Comparison of ENCODE assay signal across 8 mouse cellular contexts in the genomic region with DNA sequence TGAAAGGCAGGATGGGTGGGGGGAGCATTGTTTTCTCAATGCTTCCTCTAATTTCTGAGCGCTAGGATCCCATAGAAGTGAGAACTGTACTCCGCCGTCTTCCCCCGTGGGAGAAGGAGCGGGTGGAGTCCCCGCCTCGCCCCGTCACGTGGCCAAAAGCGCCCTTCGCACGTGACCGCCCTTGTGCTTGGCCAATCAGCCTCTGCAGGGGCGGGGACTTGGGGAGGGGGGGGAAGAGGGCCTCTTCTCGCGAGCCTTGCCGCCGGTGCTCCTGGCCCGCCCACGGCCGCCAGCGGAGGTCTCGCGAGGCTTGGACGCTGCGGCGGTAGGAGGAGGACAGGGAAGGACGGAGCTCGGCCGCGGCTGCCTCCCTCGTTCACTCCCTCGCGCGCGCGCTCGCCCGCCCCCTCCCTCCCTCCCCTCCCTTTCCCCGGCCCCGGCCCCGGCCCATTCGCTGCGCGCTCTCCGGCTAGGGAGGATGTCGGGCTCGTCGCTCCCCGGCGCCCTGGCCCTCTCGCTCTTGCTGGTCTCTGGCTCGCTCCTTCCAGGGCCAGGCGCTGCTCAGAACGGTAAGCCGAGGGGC. TPM values are rescaled to one million over a fixed set of nuclear protein-coding genes. Genes with fewer than 3 reads are reported as not detected.
DNase-seq lines count a peak whose midpoint lies in the region; ATAC-seq lines count a peak whose summit lies in the region.

A gene (plus strand): TSS at position 283 of the 583 bp plus-strand sequence.

- H3K27ac ChIP-seq in hindbrain, embryonic 16.5 days (ENCODE audit: low read depth, low read length) = peak within 1 kb of the TSS; percentile 99
- H3K27ac ChIP-seq in macrophage = peak within 1 kb of the TSS; percentile 93

- DNase-seq in WW6 (ENCODE audit: low read depth, low spot score) = peak; percentile 91
- peak; percentile 93 to 96 for DNase-seq in cerebellum, postnatal 4 days (ENCODE audit: low spot score in 2 of 2)
- DNase-seq in gastrocnemius, adult 18-20 months (ENCODE audit: low spot score) = peak; percentile 98
- peak; percentile 96 to 97 for DNase-seq in left cerebral cortex, adult 18-20 months (ENCODE audit: low spot score in 2 of 2)
- peak; percentile 98 for DNase-seq in right cerebral cortex, adult 18-20 months
- peak; percentile 93 for DNase-seq in urinary bladder, postnatal 10 days (ENCODE audit: low spot score)

- peak within 1 kb of the TSS; percentile 87 for H3K4me2 ChIP-seq in hindbrain, embryonic 16.5 days (ENCODE audit: low read length)

- whole genome bisulfite sequencing in hindbrain, embryonic 16.5 days = 0% methylated on average over 26 of the region's 56 CpGs
- WGBS in macrophage (ENCODE audit: missing documents) = under 1% methylated on average over 43 of the region's 56 CpGs

- peaks cover 10% of the 10 kb centered on the region for H3K4me1 ChIP-seq in hindbrain, embryonic 16.5 days (ENCODE audit: control insufficient read depth, insufficient read depth, low read depth, low read length)

- H3K79me2 ChIP-seq in macrophage (ENCODE audit: inconsistent target) = peaks cover 46% of the 10 kb centered on the region

- no peaks in the 10 kb centered on the region for H3K36me3 ChIP-seq in hindbrain, embryonic 16.5 days (ENCODE audit: control insufficient read depth, insufficient read depth, low read length)
- no peaks in the 10 kb centered on the region for H3K36me3 ChIP-seq in macrophage (ENCODE audit: inconsistent target)

- H3K4me3 ChIP-seq in hindbrain, embryonic 16.5 days (ENCODE audit: low read length) = peak within 1 kb of the TSS; percentile 99
- peak within 1 kb of the TSS; percentile 94 for H3K4me3 ChIP-seq in macrophage (ENCODE audit: inconsistent target)

- H3K27me3 ChIP-seq in hindbrain, embryonic 16.5 days (replicated peaks; ENCODE audit: control insufficient read depth, insufficient read depth, low read length) = no peaks in the 10 kb centered on the region

- H3K9ac ChIP-seq in hindbrain, embryonic 16.5 days (ENCODE audit: low read depth, low read length) = peak within 1 kb of the TSS; percentile 100

- peak; percentile 99 for ATAC-seq in hindbrain, embryonic 16.5 days

- no peaks in the 10 kb centered on the region for H3K9me3 ChIP-seq in hindbrain, embryonic 16.5 days (ENCODE audit: control insufficient read depth, low read length)

RNA-seq across cellular contexts. Expression of the gene that starts here (rescaled TPM):
- total RNA-seq in gastrocnemius, adult 18-20 months (2021) = 100 to 1,000 TPM; 116 to 123 TPM
- 216 and 258 TPM in 2 replicates for polyA plus RNA-seq in hindbrain, embryonic 16.5 days (2015; fragmentation: Nextera tagmentation; extraction: Ambion mirVana)
- total RNA-seq in left cerebral cortex, adult 18-20 months (2021) = 100 to 1,000 TPM; 967 to 997 TPM
- 100 to 1,000 TPM in 23 of 26 experiments, 10 to 100 TPM in 3; 79.3 to 327 (median 178) TPM for total RNA-seq in macrophage (2018; cell fraction: chromatin; rRNA removed)
- total RNA-seq in macrophage (2018; cell fraction: cytosol; rRNA removed) = 100 to 1,000 TPM; 221 to 473 (median 294) TPM
- total RNA-seq in macrophage (2018; cell fraction: nucleus; rRNA removed) = 100 to 1,000 TPM; 199 to 863 (median 326) TPM
- 350 to 497 TPM (median 426 TPM) in 3 replicates for polyA plus RNA-seq in macrophage (2018)

Comparison
In these comparisons a context has a peak if more than half of its experiments do, and no peak if none do; other contexts are left out.
1. Peak in every context shown above with its lines: DNase-seq, ATAC-seq, H3K4me3 ChIP-seq and H3K27ac ChIP-seq.
2. RNA of the gene that starts here (total RNA-seq): 967 to 997 TPM in left cerebral cortex, adult 18-20 months; 116 to 123 TPM in gastrocnemius, adult 18-20 months; every median in the first group is over 4 times any median in the second.